Mouse (Mus musculus): ENCODE measurements around the gene Xxylt1.

Xxylt1 gene

DNA sequence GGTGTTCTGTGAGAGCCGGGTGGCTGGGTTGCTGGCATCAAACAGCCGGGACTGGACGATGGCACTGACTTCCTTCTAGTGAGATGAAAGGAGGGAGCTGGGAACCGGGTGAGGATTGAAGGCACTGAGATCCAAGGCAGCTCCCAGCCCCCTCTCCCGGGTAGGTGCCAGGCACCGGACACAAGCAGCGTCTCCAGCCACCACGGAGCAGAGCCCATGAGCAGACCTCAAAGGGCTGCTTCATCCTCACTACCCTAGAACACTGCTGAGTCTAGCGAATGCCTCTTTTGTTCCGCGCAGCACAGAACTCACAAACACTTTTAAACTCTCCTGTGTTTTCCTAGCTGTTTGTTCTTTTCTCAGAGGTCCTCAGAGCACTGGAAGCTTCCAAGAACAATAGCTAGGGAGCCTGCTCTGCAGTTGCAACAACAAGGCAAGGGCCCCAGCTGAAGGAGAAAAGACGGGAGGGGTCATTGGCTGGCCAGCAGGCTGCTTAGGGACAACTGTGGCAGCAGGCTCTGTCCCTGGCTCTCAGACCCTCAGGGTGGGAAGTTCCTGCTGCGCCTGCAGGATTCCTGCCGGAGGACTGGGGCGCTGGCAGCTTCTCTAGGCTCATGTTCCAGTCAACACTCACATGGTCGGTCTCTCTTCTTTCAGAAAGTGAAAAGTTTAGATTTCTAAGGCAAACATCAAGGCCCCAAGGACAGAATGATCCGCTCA is 96.2 kb downstream of the Xxylt1 start:
- no peak for DNase-seq

DNA sequence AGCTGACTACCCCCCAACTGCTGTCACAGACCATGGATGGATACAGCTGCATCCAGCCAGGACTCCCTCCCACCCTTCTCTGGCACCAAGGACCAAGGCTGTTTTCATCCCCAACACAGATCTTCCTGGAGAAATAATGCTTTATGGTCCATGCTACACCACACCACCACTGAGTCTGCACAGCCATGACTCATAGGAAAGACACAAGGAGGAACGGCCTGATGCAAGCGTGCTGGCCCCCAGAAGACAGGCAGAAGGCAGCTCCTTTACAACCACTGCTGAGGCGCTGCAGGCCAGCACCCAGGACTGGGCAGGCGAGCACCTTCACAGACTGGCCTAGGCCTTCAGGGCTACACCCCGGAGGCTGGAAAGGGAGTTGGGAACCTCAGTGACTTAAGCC is 97.1 kb downstream of the Xxylt1 start:
- no peak for DNase-seq

DNA sequence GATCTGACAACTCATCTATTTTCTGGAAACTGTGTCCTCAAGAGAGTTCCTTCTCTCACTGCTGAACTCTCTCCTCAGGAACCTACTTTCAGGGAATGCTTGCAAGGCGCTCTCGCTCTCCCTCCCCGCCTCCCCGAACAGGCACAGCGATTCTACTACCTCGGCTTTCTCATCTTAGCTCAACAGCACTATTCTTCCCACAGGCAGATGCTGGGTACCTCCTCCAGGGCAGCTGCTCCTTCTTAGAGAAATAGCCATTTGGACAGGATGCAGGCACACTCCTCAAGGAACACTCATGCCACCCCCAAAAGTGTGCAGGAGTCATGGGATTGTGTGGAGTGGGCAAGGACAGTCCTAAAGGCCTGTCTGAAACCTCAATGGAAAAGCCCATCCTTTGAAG is 97.5 kb downstream of the Xxylt1 start:
- no peak for DNase-seq

DNA sequence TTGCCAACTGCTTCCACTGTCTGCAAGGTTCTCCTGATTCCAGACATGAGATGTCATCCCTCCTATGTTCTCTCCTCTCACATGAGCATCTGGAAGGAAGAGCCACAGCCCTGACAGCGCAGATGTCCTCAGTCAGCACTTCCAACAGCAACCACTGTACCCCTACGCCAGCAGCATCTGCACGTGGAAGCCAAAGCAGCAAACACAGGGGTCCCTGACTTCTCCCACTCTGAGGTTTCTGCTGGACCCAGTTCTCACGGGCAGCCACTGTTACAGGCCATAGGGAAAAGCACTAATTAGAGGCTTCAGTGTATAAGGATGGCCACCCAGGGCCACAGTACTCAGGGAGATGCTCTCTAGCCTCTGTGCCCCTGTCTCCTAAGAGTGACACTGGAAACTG is 98.0 kb downstream of the Xxylt1 start:
- no peak for DNase-seq

DNA sequence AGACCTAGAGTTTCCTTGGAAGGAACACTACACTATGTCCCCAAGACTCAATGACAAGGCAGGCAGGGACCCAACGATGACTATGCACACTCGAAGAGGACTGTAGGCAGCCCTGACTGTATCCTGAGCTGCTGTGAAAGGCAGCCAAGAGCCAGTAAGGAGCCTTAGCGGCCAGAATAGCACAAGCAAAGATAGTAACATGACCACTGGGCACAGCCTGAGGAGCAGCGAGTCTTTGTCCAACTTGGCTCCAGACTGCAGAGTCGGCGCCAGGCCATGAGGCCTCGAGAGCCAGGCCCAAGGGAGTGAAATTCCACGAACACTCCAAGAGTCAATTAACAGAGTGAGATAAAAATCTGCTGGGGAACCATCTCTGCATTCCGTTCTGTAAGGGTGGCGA is 99.9 kb downstream of the Xxylt1 start:
- peak; percentile 85 for DNase-seq

DNA sequence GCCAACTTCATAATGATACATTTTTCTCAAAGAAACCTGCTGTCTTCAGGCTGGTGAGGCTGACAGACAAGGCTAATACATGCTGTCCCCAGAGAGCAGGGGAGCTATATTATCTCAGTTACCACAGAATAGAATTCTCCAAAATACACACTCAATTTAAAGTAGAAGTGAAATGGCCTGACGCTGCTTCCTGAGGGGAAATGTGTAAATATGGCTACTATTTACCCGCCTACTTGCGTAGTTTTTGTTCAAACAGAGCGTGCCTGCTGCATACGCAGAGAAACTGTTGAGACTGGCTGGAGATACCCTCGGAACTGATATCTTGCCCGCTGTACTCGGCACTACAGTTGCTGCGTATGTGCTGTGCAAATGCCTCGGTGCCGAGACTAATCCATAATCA is 101.3 kb downstream of the Xxylt1 start:
- DNase-seq, result no peak

DNA sequence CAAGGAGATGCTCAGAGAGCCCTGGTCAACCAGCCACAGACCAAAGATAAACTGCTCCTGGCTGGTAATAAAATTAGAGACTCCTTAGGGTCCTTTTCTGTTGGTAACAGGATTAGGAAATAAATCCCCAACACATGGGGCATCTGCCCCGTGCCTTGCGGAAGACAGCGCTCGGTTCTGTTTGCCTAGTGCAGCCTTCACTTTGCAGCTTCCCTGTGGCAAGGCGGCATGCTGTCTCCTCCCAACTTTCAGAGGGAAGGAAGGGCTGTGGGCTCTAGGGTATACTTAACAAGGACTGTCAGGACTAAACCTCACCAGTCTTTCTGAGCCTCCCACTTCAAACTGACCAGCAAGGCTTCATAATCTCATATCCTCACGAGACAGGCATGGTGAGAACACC is 103.5 kb downstream of the Xxylt1 start:
- no peak for DNase-seq

DNA sequence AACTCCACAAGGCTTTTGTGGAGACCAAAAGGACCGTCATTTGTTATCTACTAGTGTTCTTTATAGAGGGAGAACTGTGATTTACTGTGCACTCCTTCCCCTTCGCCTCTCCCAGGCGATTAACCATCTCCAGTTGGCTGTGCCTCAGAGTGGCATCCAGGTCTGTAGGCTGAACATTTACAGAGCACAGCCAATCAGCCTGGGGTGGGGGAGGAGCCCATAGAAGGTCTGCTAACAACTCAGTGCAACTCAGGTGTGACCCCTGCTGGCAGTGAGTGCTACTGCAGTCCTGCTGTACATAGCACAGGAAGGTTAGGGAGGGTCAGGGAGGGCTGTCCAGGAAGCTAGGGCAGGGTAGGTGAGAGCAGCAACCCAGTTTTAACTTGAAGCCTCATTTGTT is 104.0 kb downstream of the Xxylt1 start:
- peak; percentile 84 for DNase-seq

DNA sequence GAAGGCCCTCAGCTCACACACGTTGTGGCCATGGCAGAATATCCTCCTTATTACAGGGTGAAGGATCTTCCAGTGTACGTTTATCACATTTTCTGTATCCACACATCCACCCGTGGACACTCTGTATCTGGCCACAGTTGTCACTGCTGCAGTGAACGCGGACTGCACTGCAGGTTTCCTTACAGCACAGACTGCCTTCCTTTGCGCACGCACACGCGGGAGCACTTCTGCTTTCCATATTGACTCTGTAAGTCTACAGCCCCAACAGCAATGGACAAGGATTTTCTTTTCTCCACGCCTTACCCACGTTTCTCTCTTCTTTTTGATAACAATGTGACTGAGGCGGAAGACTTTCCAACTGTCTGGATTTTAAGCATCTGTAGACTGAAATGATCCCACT is 106.7 kb downstream of the Xxylt1 start:
- no peak for DNase-seq

DNA sequence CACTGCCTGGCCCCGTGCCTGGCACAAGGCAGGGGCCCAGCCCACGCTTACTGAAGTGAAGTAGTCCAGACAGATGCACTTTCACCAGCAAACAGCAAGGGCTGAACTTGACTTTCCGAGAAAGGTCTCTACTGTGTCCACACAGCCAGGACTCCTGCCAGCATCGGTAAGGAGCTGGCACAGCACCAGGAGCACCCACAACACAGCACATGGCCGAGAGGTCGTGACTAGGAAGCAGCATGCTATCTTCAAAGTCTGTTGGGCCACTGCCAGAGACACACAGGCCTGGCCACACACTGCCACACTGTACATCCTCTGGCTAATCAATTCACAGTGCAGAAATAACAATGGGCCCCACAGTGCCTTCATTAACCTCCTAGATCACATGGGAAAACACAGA is 107.8 kb downstream of the Xxylt1 start:
- no peak for DNase-seq

DNA sequence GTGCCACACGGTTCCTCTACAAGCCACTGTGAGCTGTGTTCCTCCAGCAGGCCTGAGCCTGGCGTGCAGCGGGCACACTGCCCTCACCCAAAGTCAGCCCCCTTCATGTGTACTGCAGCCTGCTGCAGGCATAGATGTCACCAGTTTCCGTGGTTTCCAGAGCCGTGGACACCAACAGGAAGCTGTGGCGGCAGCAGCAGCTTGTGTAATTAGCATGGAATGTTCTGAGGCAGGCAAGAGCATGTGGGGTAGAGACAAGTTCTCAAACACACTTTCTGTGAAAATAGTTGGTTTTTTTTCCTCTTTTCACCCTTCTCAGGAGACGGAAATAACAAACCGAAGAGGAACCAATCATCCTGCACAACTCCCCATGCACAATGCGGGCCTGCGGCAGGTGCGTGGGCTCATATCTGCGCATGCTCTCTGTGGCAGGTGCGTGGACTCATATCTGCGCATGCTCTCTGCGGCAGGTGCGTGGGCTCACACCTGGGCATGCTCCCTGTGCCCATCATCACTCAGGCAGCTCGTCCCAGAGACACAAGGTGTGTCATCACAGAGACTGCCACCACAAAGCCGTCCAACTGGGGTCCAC is 109.2 kb downstream of the Xxylt1 start:
- DNase-seq, result no peak

DNA sequence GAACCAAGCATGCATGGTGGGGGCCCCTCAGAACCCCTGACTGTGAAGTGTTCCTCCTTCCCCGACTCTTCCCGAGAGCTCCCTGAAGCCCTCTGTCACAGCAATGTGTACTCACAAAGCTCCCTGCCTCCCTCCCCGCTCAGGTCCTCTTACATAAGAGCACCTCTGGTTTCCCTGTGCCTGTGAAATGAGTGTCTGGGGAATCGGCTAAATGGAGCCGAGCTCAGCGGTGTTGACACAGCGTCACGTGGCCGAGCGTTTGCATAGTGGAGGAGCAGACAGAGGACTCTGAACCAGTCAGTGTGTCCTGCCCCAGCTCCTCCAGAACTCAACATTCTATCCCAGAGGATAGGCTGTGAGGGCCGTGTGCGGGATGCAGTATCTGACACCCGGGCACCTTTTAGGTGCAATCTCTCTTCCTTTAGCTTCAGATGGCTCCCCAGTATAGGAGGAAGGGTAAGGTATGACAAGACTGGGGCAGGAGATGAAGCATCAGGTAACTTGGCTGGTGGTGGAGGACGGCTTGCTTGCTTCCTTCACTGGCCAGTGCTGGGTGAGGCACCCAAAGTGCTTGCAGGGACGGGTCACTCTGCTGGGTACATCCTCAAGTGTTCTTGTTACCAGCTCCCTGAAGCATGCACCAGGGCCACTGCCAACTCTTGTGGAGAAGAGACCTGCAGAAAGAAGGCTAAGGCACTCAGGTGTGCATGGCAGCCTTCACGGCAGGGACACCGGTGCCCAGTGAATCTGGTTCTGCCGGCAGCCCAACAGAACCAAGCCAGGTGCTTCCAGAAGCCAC is 111.8 kb downstream of the Xxylt1 start:
- DNase-seq, result no peak

DNA sequence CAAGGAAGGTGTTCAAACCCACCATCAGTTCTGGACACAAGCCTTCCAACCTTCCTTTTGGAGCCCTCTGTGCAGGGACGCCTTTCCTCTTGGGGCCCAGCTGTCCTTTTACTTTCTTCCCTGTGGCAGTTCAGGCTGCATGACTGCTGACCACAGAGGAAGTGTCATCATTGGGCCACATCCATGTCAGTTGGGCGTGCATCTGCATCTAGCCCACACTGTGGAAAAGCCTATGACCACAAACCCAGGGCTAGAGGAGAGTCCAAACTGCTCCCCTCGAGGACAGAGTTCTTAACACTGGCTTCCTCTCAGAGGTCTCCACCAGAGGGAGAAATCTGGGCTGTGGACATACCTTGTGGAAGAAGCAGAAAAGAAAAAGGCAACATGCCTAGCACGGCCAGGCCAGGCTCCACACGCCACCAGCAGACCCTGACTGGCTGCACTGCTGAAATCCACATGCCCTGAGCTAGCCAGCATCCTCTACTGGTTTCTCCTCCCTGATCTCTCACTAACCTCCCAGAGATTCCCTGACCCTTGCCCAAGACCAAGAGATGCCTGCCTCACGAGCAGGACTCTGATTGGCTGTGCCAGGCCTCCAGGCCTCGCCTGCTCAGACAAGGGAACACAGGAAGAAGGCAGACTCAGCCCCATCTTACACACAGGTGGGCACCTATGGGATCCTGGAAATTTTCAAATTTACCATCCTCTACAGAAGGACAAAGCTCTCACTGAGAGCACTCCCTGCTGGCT is 112.7 kb downstream of the Xxylt1 start:
- no peak for DNase-seq

DNA sequence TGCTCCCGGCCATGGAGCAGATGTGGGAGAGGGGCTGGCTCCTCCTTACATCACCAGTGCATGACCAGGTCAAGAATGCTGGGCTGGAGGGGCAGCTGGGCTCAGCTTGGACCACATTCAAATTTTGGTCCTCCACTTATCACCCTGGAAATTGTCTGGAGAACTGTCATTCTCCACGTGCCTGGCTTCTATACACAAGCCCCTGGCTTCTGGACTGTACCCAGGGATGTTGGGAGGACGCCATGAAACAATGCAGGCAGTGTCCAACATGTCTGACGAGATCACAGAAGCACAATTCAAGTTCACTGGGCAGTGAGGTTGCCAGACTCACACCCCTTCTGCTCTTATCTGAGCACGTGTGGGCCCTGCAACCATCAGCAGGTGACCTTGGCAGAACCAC is 114.5 kb downstream of the Xxylt1 start:
- no peak for DNase-seq

DNA sequence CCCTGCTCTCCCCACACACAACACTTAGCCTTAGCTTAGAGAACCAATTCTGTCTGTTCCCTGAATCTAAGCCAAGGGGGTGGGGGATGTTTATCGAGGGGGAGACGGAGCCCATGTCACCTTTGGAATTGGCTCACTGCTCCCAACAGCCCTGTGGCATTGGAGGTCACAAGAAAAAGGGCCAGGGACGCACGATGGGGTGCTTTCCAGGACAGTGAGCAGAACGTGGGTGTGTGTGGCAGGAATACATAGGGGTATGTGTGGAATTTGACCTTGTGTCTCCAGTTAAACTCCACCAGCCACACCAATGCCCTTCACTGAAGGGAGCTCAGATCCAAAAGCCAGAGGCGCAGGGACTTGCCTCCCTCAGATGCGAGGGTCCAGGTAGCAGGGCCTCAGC is 116.3 kb downstream of the Xxylt1 start:
- no peak for DNase-seq

DNA sequence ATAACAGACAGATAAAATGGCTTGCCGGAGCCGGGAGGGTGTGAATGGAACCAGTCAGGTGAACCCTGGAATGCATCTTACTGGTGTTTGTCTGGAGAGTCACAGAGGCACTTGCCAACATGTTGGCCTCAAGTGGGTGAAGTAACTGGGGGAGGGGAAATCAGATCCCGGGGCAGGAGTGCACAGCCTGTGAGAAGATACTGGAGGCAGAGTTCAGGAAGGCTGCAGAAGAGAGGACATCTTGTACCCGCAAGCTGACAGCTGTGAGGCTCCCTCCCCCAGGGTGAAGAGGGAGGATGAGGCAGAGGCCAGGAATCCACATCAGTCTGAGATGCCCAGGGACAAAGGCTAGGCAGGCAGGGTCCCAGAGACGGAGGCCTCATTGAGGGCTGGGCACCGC is 116.8 kb downstream of the Xxylt1 start:
- no peak for DNase-seq

DNA sequence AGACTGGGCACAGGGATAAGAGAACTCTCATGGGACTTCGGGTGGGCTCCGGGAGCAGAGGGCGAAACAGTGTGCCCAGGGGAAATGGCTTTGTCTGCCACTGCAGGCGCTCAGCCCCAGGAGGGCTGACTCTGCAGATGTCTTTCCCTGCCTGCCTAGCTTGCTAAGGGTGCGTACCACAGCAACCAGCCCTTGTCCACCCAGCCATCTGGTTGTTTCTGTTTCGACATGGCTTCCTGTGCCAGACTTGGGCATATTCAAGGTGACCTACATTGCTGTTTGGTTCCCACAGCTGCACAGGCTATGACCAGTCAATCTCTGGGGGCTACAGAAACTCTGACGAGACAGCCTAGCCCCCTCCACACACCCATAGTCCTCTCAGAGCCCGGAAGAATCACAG is 118.7 kb downstream of the Xxylt1 start:
- DNase-seq, result no peak

DNA sequence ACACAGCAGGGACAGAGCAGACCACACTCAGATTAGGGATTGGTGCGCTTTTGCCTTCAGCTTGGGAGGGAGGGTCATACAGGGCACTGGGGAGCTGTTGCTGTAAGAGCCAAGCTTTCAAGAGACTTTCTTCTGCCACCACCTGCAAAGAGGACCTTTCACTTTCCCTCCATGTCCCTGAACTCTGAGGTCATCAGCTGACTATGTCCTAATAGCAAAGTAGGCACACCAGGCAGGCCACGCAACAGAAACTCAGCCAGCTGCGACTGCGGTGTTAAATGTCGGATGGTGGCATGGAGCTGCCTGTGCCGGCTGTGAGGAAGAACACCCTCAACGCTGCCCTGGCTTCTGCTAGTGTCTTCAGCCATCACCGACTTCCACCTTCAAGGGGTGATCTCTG is 120.1 kb downstream of the Xxylt1 start:
- DNase-seq, result no peak

DNA sequence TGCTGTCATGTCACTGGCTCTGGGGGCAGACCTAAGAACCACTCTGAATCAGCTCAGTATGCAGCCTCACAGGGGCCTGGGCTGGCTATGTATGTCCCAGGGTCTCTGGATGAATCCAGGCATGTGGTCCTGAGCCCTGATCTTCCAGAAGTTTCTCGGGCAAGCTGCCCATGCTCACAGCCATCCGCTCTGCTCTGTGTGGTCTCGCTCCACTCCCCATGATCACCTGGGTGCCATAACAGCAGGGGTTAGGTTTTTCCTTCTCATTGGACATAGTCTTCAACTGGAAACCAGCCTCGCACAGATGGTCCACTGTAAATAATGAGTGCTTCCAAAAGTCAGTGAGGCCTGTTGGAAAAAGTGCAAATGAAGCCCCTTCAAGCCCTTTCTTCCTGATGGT is 121.0 kb downstream of the Xxylt1 start:
- DNase-seq, result no peak

DNA sequence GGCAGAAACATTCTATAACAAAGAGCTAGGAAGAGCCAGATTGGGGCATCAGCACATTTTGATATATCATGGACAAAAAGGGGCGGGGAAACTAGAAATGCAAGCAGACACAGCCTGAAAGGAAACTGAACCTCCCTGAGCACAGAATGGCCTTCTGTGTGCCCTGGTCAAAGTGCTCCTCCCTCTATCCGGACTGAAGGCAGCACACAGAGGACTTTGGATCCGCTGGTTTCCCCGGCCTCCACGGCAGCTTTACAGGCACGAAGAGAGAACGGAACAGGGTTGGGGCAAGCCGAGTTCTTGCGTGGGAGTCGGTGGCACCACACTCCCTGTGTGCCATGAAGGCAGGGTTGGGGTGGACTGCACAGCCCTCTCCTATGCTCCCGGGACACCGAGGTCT is 121.5 kb downstream of the Xxylt1 start:
- no peak for DNase-seq

DNA sequence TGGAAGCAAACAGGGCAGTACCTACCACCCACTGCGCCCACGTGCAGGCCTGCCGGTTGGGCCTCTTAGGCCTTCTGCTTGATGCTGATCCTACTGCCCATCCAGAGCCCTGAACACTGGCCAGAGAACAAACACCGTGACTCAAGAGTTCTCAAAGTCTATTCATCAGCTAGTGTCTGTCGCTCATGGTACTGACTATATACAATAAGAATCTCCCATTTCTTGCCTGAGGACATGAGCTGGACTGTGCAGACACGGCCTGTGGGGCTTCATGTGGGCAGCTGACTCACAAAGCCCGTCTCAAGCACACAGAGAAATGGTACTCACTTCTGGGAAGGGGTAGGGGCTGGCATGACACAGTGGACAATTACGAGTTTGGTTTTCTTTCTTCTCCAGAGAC is 125.1 kb downstream of the Xxylt1 start:
- DNase-seq, result no peak

DNA sequence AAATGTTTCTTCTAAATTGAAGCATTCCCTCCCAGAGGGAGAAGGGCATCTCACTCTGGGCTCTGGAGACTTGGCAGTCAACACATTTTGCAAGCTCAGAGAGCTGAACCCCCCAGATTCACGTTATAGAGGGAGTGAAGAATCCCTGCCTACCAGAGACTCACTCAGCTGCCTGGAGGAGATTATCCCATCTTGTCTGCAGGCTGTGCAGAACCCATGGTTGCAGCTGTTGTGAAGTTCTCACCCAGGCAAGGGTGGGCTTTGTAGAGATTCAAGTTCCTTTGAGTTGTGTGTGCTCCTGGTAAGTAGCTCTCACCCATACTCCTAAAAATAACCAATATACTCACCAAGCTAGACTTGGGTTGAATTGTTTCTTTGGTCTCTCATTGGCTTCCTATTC is 132.6 kb downstream of the Xxylt1 start:
- DNase-seq, result no peak

DNA sequence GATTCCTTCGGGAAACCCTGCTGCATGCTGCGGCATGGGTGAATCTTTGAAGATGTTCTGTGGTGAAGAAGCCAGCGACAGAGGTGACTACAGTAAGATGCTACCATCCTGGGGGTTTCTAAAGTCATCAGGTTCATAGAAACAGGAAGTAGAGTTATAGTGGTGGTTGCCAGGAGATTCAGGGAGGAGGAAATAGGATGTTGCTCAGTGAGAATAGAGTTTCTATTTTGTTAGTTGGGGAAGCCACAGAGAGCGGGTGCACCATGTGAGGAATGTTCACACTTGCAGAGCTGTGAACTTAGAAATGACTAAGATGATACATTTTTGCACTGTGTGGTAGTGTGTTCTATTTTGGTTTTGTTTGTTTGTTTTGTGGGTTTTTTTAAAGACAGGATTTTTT is 133.0 kb downstream of the Xxylt1 start:
- no peak for DNase-seq

DNA sequence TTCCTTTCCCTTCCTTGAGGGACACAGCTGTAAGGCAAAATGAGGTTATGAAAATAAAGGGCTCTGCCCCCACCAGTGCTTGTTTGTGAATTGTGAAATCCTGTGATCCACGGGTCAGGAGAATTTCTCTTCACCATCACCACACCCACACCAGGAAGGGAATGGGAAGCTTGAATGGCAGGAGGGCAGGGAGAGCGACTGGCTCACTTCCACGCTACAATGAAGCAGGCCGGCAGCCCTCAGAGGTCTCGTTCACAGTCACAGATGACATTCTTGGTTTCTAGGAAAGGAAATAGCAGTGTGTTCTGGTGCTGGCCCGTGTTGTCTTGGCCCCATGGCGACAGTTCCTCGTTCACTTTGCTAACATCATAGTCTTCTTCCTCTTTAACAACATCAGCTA is 136.3 kb downstream of the Xxylt1 start:
- DNase-seq, result no peak
